8 mouse cellular contexts compared by ENCODE assay signal in the genomic region with DNA sequence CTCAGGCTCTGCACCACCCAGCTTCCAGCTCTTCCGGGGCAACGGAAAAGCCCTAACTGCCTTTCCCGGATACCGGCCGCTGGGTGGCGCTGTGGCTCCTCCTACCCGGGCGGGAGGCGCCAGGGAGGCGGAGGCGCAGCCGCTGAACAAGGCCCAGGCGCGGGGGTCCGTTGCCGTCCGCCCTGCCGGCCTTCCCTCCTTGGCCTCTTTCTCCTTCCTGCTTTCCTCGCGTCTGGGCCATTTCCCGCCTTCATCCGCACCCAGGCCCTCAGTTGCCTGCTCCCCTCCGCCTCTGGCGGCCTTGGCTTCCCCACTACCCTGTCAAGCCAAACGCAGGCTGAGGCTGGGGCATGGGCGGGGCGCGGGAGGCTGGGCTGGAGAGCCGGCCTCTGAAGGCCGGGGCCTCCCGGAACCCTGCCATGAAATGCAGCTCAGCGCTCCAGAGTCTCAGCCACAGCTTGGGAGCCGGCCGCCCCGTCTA. TPM values are rescaled to one million over a fixed set of nuclear protein-coding genes. Genes with fewer than 3 reads are reported as not detected.
DNase-seq lines count a peak whose midpoint lies in the region; ATAC-seq and TF ChIP-seq lines count a peak whose summit lies in the region.

No protein-coding gene starts in this region.

- H3K36me3 ChIP-seq in embryonic facial prominence, embryonic 10.5 days (replicated peaks): no peaks in the 10 kb centered on the region
- no peaks in the 10 kb centered on the region for H3K36me3 ChIP-seq in kidney, adult 2 months (ENCODE audit: control insufficient read depth, insufficient read depth, low read length)
- no peaks in the 10 kb centered on the region for H3K36me3 ChIP-seq in midbrain, embryonic 16.5 days (ENCODE audit: control insufficient read depth, insufficient read depth, low read length)
- H3K36me3 ChIP-seq in splenic B cell, adult 2 months (ENCODE audit: control insufficient read depth, insufficient read depth, low read length, poor library complexity, severe bottlenecking): no peaks in the 10 kb centered on the region

- peak; percentile 14 for DNase-seq in CD4-positive, CD25-positive, alpha-beta regulatory T cell, adult 2 months (ENCODE audit: low read depth, low spot score)
- peak; percentile 85 for DNase-seq in embryonic facial prominence, embryonic 10.5 days (ENCODE audit: low spot score)
- peak; percentile 57 for DNase-seq in heart, adult 8-10 months (ENCODE audit: low spot score)
- DNase-seq in kidney, adult 2 months: peak; percentile 71
- DNase-seq in liver: peak; percentile 77
- peak; percentile 34 for DNase-seq in splenic B cell, adult 2 months (ENCODE audit: low read depth, low spot score)

- H3K27ac ChIP-seq in embryonic facial prominence, embryonic 10.5 days (replicated peaks): peak overlapping the region; percentile 85
- H3K27ac ChIP-seq in kidney, adult 2 months (ENCODE audit: insufficient read depth, low read depth, low read length): no peak overlapping the region; the same call in 1 of the 2 replicates
- H3K27ac ChIP-seq in midbrain, embryonic 16.5 days (ENCODE audit: low read length): no peak overlapping the region

- H3K9ac ChIP-seq in midbrain, embryonic 16.5 days (ENCODE audit: low read depth, low read length): peak overlapping the region; percentile 50; the same call in 1 of the 2 replicates

- H3K27me3 ChIP-seq in embryonic facial prominence, embryonic 10.5 days (replicated peaks; ENCODE audit: low read depth, poor library complexity, severe bottlenecking): peaks cover 99% of the 10 kb centered on the region
- H3K27me3 ChIP-seq in kidney, adult 2 months (replicated peaks; ENCODE audit: control insufficient read depth, insufficient read depth, low read length): no peaks in the 10 kb centered on the region
- peaks cover 11% of the 10 kb centered on the region; the same call in 1 of the 2 replicates for H3K27me3 ChIP-seq in midbrain, embryonic 16.5 days (ENCODE audit: control insufficient read depth, insufficient read depth, low read depth, low read length)
- no peaks in the 10 kb centered on the region; the same call in 1 of the 2 replicates for H3K27me3 ChIP-seq in splenic B cell, adult 2 months (ENCODE audit: control insufficient read depth, insufficient read depth, low read length, poor library complexity, severe bottlenecking)

- peak overlapping the region; percentile 53 for H3K4me3 ChIP-seq in embryonic facial prominence, embryonic 10.5 days
- peak overlapping the region; percentile 84 for H3K4me3 ChIP-seq in kidney, adult 2 months (ENCODE audit: insufficient read depth, low read depth, low read length)
- H3K4me3 ChIP-seq in midbrain, embryonic 16.5 days (ENCODE audit: low read depth, low read length): peak overlapping the region; percentile 23

- no peak for ATAC-seq in CD4-positive, CD25-positive, alpha-beta regulatory T cell, adult 4 months
- peak; percentile 84 for ATAC-seq in midbrain, embryonic 16.5 days

- H3K4me2 ChIP-seq in midbrain, embryonic 16.5 days (ENCODE audit: low read length): peak overlapping the region; percentile 43

- TF ChIP-seq CTCF in kidney, adult 2 months (conservative IDR thresholded peaks at IDR 0.05; ENCODE audit: insufficient read depth, insufficient read length, low read depth, low read length): peak; percentile 59

- no peaks in the 10 kb centered on the region for H3K9me3 ChIP-seq in embryonic facial prominence, embryonic 10.5 days
- no peaks in the 10 kb centered on the region for H3K9me3 ChIP-seq in midbrain, embryonic 16.5 days (replicated peaks; ENCODE audit: control insufficient read depth, low read length, poor library complexity, severe bottlenecking)

- H3K4me1 ChIP-seq in embryonic facial prominence, embryonic 10.5 days: 0 out of 2 replicates have a peak, but pooled peaks cover 7% of the 10 kb centered on the region
- H3K4me1 ChIP-seq in kidney, adult 2 months (ENCODE audit: control insufficient read depth, insufficient read depth, low read length): no peaks in the 10 kb centered on the region
- H3K4me1 ChIP-seq in midbrain, embryonic 16.5 days (ENCODE audit: control insufficient read depth, insufficient read depth, low read length): no peaks in the 10 kb centered on the region

- 14% methylated on average over 35 of the region's 35 CpGs for WGBS in embryonic facial prominence, embryonic 10.5 days
- WGBS in kidney, adult 2 months: under 1% methylated on average over 26 of the region's 35 CpGs
- WGBS in midbrain, embryonic 16.5 days: 11% methylated on average over 31 of the region's 35 CpGs

- no peak for TF ChIP-seq POLR2A in kidney, adult 2 months (IDR thresholded peaks at IDR 0.05; ENCODE audit: low read depth, low read length)

RNA-seq across cellular contexts. Expression of a gene that starts 32.5 kb away (rescaled TPM):
- polyA plus RNA-seq in CD4-positive, CD25-positive, alpha-beta regulatory T cell, adult 4 months (2017; shearing (Covaris generic)): not detected
- polyA plus RNA-seq in embryonic facial prominence, embryonic 10.5 days (2016; fragmentation: Nextera tagmentation; extraction: Ambion mirVana): 0.22 and 0.23 TPM in 2 replicates
- total RNA-seq in heart, adult 8-10 months (2022): under 1 TPM in 2 of 4 experiments, not detected in 2; 0.09 to 0.11 TPM
- polyA plus RNA-seq in kidney, adult 2 months (2012; rRNA removed): 1.0 and 1.1 TPM in 2 replicates
- polyA plus RNA-seq in midbrain, embryonic 16.5 days (2015; fragmentation: Nextera tagmentation; extraction: Ambion mirVana): 1.5 and 1.6 TPM in 2 replicates

Comparison
In these comparisons a context has a peak if more than half of its experiments do, and no peak if none do; other contexts are left out.
1. DNase-seq: peak in every context shown above with its lines; median percentile 85 in embryonic facial prominence, embryonic 10.5 days; 77 in liver; 71 in kidney, adult 2 months; 57 in heart, adult 8-10 months; 34 in splenic B cell, adult 2 months; 14 in CD4-positive, CD25-positive, alpha-beta regulatory T cell, adult 2 months.
2. H3K4me3 ChIP-seq: peak in every context shown above with its lines; median percentile 84 in kidney, adult 2 months; 53 in embryonic facial prominence, embryonic 10.5 days; 23 in midbrain, embryonic 16.5 days.